Mouse (Mus musculus) stomach, postnatal 0 days (tissue): Measurements from ENCODE around the gene Gfra1. TPM values are rescaled to one million over a fixed set of nuclear protein-coding genes. Genes with fewer than 3 reads are reported as not detected.

Experiments used
- ATAC-seq: fragments of 200-750 bp; cut with Nextera tagmentation; 2 replicates; pipeline ENCODE4 v1.8.0; 2017; ENCODE audit not compliant: low FRiP score, low TSS enrichment
- DNase-seq: peaks from one replicate; pipeline ENCODE4 v3.0.0-alpha.2; 2016; ENCODE audit warnings: low spot score
- H3K27ac ChIP-seq: fragments of 300-500 bp; sonication (generic); replicated peaks from 2 replicates; pipeline ENCODE4 v1.5.1; 2014; ENCODE audit warnings: mild to moderate bottlenecking, control low read depth
- H3K27me3 ChIP-seq: fragments of 300-500 bp; sonication (generic); 2 replicates; pipeline ENCODE4 v1.6.1; 2014; ENCODE audit warnings: low read length; ENCODE audit not compliant: control insufficient read depth, insufficient read depth
- H3K36me3 ChIP-seq: fragments of 300-500 bp; sonication (generic); 2 replicates; pipeline ENCODE4 v1.6.1; 2014; ENCODE audit warnings: low read length, mixed read lengths; ENCODE audit not compliant: control insufficient read depth, insufficient read depth
- H3K4me1 ChIP-seq: fragments of 300-500 bp; sonication (generic); replicated peaks from 2 replicates; pipeline ENCODE4 v1.6.1; 2014; ENCODE audit warnings: antibody characterized with exemption; ENCODE audit not compliant: control insufficient read depth, insufficient read depth
- H3K4me2 ChIP-seq: fragments of 300-500 bp; sonication (generic); replicated peaks from 2 replicates; pipeline ENCODE4 v1.6.1; 2014; ENCODE audit warnings: low read depth, mild to moderate bottlenecking, control low read depth, moderate library complexity
- H3K4me3 ChIP-seq: fragments of 300-500 bp; sonication (generic); 2 replicates; pipeline ENCODE4 v1.5.1; 2014; ENCODE audit warnings: low read depth, low read length, control low read depth
- H3K9ac ChIP-seq: fragments of 300-500 bp; sonication (generic); 2 replicates; pipeline ENCODE4 v1.6.1; 2014; ENCODE audit warnings: mild to moderate bottlenecking, low read length, control low read depth, mixed read lengths
- H3K9me3 ChIP-seq: fragments of 300-500 bp; sonication (generic); 2 replicates; pipeline ENCODE4 v1.6.1; 2016; ENCODE audit warnings: low read length; ENCODE audit not compliant: control insufficient read depth
- CTCF ChIP-seq: IDR thresholded peaks from 2 replicates; pipeline ENCODE4 v1.5.1; 2016; ENCODE audit warnings: antibody characterized with exemption, low read depth, mild to moderate bottlenecking, moderate library complexity
- EP300 ChIP-seq: optimal IDR thresholded peaks from 2 replicates; pipeline ENCODE3; 2016; ENCODE audit warnings: antibody characterized with exemption
- WGBS: fragments of 180-500 bp; shearing (Covaris S2); extraction: QIAGEN DNeasy Blood & Tissue Kit; methylation state at CpG from one replicate; pipeline ENCODE4 v1.1.7; 2014; 5-methylcytosine and 5-hydroxymethylcytosine counted together
- polyA plus RNA-seq: library from polyadenylated mRNA; unstranded; fragments of >200 nt; fragmentation: Nextera tagmentation; extraction: Ambion mirVana; gene quantifications from 2 replicates; pipeline ENCODE4 v1.2.1, GENCODE M21; 2015

The Gfra1 gene
- polyA plus RNA-seq, 1 experiment from 2014 or later = 9.1 TPM

DNA sequence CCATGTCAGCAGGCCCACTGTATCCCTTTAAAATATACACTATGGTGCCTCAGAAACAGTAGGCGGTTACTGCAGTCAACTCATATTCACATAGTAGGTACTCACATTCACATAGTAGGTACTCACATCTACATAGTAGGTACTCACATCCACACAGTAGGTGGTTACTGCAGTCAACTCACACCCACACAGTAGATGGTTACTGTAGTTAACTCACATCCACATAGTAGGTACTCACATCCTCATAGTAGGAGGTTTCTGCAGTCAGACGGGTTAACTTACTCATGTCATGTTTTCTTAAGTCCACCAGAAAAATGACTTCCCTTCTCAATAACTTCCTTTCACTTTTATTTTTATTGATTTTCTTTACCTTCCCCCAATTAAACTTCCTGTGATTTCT, 30.8 kb downstream of the Gfra1 start:
- H3K9ac ChIP-seq = no peak overlapping the region
- 87% methylated on average over 2 of the region's 2 CpGs for WGBS

DNA sequence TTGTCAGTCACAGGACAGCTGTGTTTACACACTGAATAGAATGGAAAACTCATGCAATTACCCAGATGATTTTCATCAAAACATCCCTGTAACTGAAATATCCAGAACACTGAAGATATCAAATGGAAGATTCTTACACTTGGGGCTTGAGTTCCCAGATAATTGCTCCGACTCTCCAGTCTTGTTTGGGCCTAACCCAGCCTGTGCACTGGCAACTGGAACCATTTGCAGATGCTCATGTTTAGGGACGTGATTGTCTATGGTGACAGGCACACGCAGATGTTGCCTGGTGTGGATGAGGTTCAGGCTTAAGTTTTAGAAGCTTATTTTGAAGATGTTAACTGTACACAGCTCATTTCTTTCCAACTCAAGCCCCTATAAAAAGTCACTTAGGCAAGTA, 31.5 kb downstream of the Gfra1 start:
- Histone ChIP-seq H3K9me3 (no peaks in the 10 kb centered on the region), H3K4me2 (no peak overlapping the region), H3K27me3 (no peaks in the 10 kb centered on the region), H3K36me3 (no peaks in the 10 kb centered on the region), H3K27ac (no peak overlapping the region), H3K9ac (no peak overlapping the region), H3K4me3 (no peak overlapping the region), H3K4me1 (no peaks in the 10 kb centered on the region)
- DNase-seq (no peak), ATAC-seq (no peak)
- WGBS = 62% methylated on average over 3 of the region's 3 CpGs
- TF ChIP-seq CTCF = no peak

More for the DNA sequence above, 30.8 kb downstream of the Gfra1 start:
- H3K4me2 ChIP-seq = no peak overlapping the region
- H3K4me3 ChIP-seq = no peak overlapping the region
- no peaks in the 10 kb centered on the region for H3K4me1 ChIP-seq
- TF ChIP-seq CTCF = no peak
- TF ChIP-seq EP300 = no peak
- H3K27ac ChIP-seq = no peak overlapping the region
- no peaks in the 10 kb centered on the region for H3K36me3 ChIP-seq
- ATAC-seq (no peak), DNase-seq (no peak)
- no peaks in the 10 kb centered on the region for H3K9me3 ChIP-seq
- H3K27me3 ChIP-seq = no peaks in the 10 kb centered on the region

DNA sequence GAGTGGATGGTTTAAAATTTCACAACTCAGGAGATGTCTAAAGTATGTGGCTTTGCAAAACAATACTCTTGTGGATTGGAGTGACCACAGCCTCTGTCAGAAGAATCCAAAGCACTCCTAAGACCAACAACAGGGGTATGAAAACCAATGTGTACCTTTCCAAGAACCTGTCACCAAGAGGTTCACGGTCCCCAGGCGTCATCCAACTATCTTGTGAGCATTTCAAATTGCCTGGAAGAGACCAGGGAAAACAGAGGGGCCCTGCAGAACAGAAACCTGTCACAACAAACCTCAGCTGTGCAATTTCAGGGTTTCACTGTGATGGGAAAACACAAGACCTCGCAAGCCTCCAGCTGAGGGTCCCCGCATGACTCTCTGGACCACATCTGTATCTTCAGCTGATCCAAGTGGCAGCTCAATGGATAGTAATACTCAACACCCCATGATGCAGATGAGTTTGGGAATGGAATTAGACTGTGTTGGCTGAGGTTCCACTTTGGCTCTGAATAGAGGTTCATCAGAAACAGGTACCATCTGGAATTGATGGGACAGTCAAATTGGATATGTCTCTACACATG, 32.7 kb downstream of the Gfra1 start:
- WGBS = 84% methylated on average over 4 of the region's 4 CpGs
- Histone ChIP-seq H3K9me3 (no peaks in the 10 kb centered on the region), H3K27me3 (no peaks in the 10 kb centered on the region), H3K4me2 (no peak overlapping the region), H3K9ac (no peak overlapping the region), H3K4me1 (no peaks in the 10 kb centered on the region), H3K36me3 (no peaks in the 10 kb centered on the region), H3K27ac (no peak overlapping the region), H3K4me3 (no peak overlapping the region)
- DNase-seq (no peak), ATAC-seq (no peak)
- TF ChIP-seq EP300 (no peak), CTCF (no peak)

DNA sequence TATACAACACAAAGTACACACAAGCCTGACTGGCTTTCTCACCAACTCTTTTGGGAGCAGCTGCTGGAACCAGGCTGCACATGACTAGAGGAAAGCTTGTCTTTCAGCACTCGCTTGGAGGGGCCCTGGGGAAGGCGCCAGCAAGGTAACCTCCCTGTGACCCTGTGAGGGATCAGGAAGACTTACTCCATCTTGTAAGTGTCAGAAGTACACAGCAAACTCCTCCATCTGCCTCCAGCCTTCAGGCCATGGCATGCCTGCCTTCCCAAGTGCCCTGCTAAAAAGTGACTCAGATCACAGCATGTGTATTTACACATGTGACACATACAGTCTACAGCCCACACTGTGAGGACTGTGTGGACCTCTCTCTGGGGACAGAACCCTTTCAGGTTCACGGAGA, 36.0 kb downstream of the Gfra1 start:
- 19% methylated on average over 3 of the region's 3 CpGs for WGBS
- DNase-seq = peak; percentile 23
- H3K9me3 ChIP-seq = no peaks in the 10 kb centered on the region
- no peaks in the 10 kb centered on the region for H3K36me3 ChIP-seq
- no peaks in the 10 kb centered on the region for H3K4me1 ChIP-seq
- no peak overlapping the region for H3K27ac ChIP-seq
- peak; percentile 81 for ATAC-seq
- TF ChIP-seq EP300 (no peak), CTCF (no peak)
- no peaks in the 10 kb centered on the region for H3K27me3 ChIP-seq
- no peak overlapping the region for H3K4me3 ChIP-seq
- H3K9ac ChIP-seq = no peak overlapping the region
- no peak overlapping the region for H3K4me2 ChIP-seq

DNA sequence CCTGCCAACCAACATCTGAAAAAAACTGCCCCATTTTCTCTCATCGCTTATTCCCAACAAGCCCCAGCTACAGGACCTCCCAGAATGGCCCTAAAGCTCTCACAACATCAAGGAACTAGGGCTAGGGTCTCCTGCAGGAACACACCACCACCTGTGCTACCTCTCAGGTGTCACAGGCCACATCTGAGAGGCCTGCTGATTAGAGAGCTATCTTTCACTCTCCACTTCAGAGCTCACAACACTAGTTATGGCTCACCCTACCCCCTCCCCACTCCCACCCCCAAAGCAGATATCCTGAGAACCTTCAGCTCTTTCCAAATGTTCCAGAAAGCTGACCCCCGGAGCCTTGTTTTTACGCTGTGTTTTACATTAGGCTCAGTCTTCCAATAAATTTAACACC, 36.4 kb downstream of the Gfra1 start:
- WGBS = 50% methylated on average over 3 of the region's 3 CpGs

DNA sequence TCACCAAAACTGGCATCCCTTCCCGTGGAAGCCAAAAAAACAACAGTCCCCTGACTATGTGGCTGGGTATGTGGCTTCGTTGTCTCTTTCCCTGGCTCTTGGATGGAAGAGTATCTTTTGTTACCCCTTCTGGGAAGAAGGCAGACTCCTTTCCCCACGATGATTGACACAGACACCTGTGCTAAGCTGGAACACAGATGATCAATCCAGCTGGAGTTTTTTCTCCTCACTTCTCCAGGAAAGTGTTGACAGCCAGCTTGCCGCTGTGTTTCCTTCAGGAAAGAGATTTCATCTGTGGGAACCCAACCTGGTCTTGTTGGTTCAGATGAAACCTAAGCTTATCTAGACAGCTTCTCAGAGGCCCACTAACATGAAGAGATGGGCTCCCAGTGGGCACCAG, 40.5 kb downstream of the Gfra1 start:
- no peaks in the 10 kb centered on the region for H3K36me3 ChIP-seq
- H3K27ac ChIP-seq = no peak overlapping the region
- no peak overlapping the region for H3K9ac ChIP-seq
- no peaks in the 10 kb centered on the region for H3K27me3 ChIP-seq
- ATAC-seq (no peak), DNase-seq (no peak)
- no peak overlapping the region for H3K4me3 ChIP-seq
- H3K4me2 ChIP-seq = no peak overlapping the region
- H3K4me1 ChIP-seq = no peaks in the 10 kb centered on the region
- no peaks in the 10 kb centered on the region for H3K9me3 ChIP-seq
- WGBS = 85% methylated on average over 4 of the region's 4 CpGs
- TF ChIP-seq EP300 = no peak

More for the DNA sequence above, 36.4 kb downstream of the Gfra1 start:
- H3K27ac ChIP-seq = no peak overlapping the region; the same call in 1 of the 2 replicates
- no peak overlapping the region for H3K4me2 ChIP-seq
- no peaks in the 10 kb centered on the region for H3K36me3 ChIP-seq
- no peaks in the 10 kb centered on the region for H3K27me3 ChIP-seq
- H3K9ac ChIP-seq = no peak overlapping the region
- DNase-seq (no peak), ATAC-seq (no peak)
- no peaks in the 10 kb centered on the region for H3K9me3 ChIP-seq
- no peak for TF ChIP-seq CTCF
- no peak for TF ChIP-seq EP300
- no peaks in the 10 kb centered on the region for H3K4me1 ChIP-seq
- H3K4me3 ChIP-seq = no peak overlapping the region
